Mouse (Mus musculus): Measurements from ENCODE around the gene Tm7sf2.

DNA sequence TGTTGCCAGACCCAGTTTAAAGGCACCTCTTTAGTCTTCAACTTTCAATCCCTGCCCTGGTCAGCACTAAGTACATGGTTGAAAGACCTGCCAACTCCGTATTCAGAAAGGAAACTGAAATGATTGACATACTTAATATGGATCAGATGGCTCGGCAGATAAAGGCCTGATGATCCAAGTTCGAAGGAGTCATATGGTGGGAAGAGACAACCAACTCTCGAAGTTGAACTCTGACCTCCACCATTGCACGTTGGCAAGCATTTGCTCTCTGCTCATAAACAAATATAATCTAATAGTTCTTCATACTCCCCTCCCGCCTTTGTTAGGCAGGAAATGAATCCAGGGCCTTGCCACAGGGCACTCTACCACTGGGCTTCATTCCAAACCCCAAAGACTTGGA, 39.2 kb downstream of the Tm7sf2 start:
- TF ChIP-seq ZC3H11A (IDR thresholded peaks at IDR 0.05; ENCODE audit: borderline replicate concordance, low read depth, low read length) (no peak), CHD2 (IDR thresholded peaks at IDR 0.05; ENCODE audit: low read depth, low read length) (no peak), HCFC1 (IDR thresholded peaks at IDR 0.05; ENCODE audit: borderline replicate concordance, insufficient read depth, low read length) (no peak)

Measured in ES-E14 (cell line).